Mouse (Mus musculus): Measurements from ENCODE around the gene Slc41a3. TPM values are rescaled to one million over a fixed set of nuclear protein-coding genes. Genes with fewer than 3 reads are reported as not detected.

Gene Slc41a3
- polyA plus RNA-seq, 1 experiment = 7.0 TPM

DNA sequence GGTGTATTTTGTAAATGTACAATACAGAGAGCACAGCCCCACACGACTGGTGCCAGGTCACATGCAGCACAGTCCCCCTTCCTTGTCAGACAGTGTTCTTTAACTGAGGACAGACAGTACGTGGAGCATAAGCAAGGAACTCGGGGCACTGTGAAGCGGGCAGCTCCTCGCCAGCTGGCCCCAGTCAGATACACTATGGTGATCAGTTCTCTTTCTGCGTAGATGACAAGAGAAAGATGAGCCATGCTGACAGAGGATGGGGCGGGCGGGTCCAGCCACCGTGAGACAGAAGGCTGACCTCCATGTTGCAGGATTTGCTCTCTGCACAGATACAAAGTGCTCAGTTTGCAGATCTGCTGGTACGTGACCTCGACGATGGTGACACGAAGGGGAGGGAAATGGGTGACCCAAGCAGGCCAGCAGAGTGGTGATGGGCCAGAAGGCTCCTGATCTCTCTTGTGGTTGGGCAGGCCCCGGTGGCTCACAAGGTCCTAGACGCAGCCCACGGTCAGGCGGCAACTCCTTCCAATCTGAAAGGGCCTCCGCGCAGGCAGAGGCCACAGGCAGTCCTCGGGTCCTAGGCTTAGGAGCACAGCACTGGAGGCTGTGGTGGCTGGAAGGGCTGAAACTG is 56.0 kb downstream of the Slc41a3 start:
- H3K4me1 ChIP-seq (ENCODE audit: control insufficient read depth, insufficient read depth, low read length) = no peaks in the 10 kb centered on the region
- no peak overlapping the region for H3K27ac ChIP-seq (ENCODE audit: insufficient read depth, low read length)
- no peak for TF ChIP-seq CTCF (IDR thresholded peaks at IDR 0.05; ENCODE audit: borderline replicate concordance, insufficient read depth, low read length)
- no peak overlapping the region for H3K4me3 ChIP-seq (ENCODE audit: insufficient read depth, low read length)

DNA sequence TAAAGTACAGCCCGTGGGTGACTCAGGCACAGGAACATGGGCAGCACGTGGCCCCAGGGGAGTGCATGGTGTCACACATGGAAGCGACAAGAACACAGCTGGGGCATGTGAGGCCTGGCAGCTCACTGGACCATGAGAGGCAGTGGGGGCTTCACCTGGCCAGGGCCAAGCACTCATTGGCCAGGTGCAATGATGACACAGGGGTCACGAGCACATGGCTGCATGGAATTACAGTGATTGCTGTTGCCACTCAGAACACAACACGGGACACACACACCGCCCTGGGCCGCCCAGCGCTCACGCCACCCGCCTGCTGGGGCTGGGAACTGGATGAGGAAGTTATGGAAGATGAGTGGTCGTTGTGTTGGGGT is 56.5 kb downstream of the Slc41a3 start:
- Histone ChIP-seq H3K4me3 (ENCODE audit: insufficient read depth, low read length) (no peak overlapping the region), H3K27ac (ENCODE audit: insufficient read depth, low read length) (no peak overlapping the region), H3K4me1 (ENCODE audit: control insufficient read depth, insufficient read depth, low read length) (no peaks in the 10 kb centered on the region)
- no peak for TF ChIP-seq POLR2A (IDR thresholded peaks at IDR 0.05; ENCODE audit: low read depth, low read length)
- TF ChIP-seq CTCF (IDR thresholded peaks at IDR 0.05; ENCODE audit: borderline replicate concordance, insufficient read depth, low read length) = no peak

DNA sequence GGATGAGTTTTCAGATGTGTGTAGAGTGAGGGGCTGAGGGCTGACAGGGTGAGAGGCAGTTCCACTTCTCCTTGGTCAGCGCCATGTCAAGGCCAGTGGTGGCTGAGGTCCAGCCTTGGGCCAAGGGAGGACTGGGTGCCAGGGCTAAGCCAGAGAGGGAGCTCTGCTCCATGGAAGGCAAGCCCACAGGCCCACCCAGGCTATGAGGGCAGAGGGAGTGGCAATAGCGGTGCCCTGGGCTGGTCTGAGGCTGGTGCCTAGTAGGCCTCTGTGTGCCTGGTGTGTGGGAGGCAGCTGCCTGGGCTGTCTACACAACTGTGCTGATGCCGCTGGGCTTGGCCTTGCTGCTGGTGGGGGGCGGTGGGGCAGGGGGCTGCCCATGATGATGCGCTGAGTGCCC is 57.6 kb downstream of the Slc41a3 start:
- Histone ChIP-seq H3K4me1 (ENCODE audit: control insufficient read depth, insufficient read depth, low read length) (no peaks in the 10 kb centered on the region), H3K4me3 (ENCODE audit: insufficient read depth, low read length) (no peak overlapping the region), H3K27ac (ENCODE audit: insufficient read depth, low read length) (no peak overlapping the region)
- no peak for TF ChIP-seq CTCF (IDR thresholded peaks at IDR 0.05; ENCODE audit: borderline replicate concordance, insufficient read depth, low read length)
- no peak for TF ChIP-seq POLR2A (IDR thresholded peaks at IDR 0.05; ENCODE audit: low read depth, low read length)

DNA sequence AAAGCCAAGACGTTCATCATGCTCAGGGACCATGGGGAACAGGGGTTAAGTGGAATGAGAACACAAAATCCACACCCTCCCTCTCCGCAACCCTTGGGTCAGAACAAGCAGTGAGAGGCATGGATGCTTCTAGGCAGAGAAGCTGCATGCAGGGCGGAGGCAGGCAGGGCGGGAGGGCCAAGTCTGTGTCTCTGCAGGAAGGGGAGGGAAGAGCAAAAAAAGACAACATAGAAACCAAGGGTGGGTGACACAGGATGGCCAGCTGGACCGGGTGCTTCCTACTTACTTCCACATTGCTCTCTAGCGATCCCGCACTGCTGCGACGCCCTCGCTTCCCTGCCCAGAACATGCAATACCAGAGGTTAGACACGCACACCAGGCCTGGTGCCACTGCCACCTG is 59.2 kb downstream of the Slc41a3 start:
- no peak overlapping the region for H3K27ac ChIP-seq (ENCODE audit: insufficient read depth, low read length)
- TF ChIP-seq CTCF (IDR thresholded peaks at IDR 0.05; ENCODE audit: borderline replicate concordance, insufficient read depth, low read length) (no peak), POLR2A (IDR thresholded peaks at IDR 0.05; ENCODE audit: low read depth, low read length) (no peak)
- H3K4me3 ChIP-seq (ENCODE audit: insufficient read depth, low read length) = no peak overlapping the region
- no peaks in the 10 kb centered on the region for H3K4me1 ChIP-seq (ENCODE audit: control insufficient read depth, insufficient read depth, low read length)

DNA sequence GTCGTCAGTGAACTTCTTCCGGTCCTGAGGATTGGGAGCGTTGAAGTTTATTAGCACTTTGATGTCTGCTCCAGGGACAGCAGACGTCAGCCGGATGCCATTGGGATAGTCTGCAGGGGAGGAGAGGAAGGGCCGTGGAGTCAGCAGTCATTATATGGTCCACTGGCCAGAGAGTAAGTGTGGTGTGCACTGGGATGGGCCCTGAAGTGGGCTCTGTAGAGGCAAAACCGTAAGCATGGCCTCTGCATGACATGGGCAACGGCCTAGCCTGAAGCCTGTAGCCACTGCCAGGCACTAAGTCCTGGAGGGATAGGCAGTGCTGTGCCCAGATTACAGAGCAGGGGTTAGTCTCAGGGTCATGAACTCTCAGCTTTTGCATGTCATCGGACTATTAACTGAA is 64.2 kb downstream of the Slc41a3 start:
- H3K4me1 ChIP-seq (ENCODE audit: control insufficient read depth, insufficient read depth, low read length) = no peaks in the 10 kb centered on the region
- no peak overlapping the region for H3K4me3 ChIP-seq (ENCODE audit: insufficient read depth, low read length)
- no peak overlapping the region for H3K27ac ChIP-seq (ENCODE audit: insufficient read depth, low read length)
- TF ChIP-seq CTCF (IDR thresholded peaks at IDR 0.05; ENCODE audit: borderline replicate concordance, insufficient read depth, low read length) (no peak), POLR2A (IDR thresholded peaks at IDR 0.05; ENCODE audit: low read depth, low read length) (no peak)

DNA sequence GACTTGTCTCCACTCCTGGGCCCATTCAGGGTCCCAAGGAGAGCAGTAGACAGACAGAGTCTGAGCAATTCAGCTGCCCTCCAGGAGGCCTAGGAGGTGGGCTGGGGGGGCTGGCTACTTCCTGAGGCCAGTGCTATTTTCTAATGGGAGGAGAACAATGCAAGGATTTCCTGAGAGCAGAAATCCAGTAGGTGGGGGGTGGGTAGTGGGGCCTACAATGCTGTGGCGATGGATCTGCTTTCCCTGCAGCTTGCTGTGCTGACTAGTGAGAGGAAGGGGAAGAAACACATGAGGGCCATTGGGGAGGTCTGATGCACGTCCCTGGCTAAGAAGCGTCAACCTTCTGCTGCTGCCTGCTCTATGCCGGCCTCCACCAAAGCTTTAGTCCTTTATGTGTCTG is 74.2 kb downstream of the Slc41a3 start:
- H3K4me3 ChIP-seq (ENCODE audit: insufficient read depth, low read length) = no peak overlapping the region
- TF ChIP-seq CTCF (IDR thresholded peaks at IDR 0.05; ENCODE audit: borderline replicate concordance, insufficient read depth, low read length) (no peak), POLR2A (IDR thresholded peaks at IDR 0.05; ENCODE audit: low read depth, low read length) (no peak)
- H3K27ac ChIP-seq (ENCODE audit: insufficient read depth, low read length) = no peak overlapping the region
- H3K4me1 ChIP-seq (ENCODE audit: control insufficient read depth, insufficient read depth, low read length) = no peaks in the 10 kb centered on the region

DNA sequence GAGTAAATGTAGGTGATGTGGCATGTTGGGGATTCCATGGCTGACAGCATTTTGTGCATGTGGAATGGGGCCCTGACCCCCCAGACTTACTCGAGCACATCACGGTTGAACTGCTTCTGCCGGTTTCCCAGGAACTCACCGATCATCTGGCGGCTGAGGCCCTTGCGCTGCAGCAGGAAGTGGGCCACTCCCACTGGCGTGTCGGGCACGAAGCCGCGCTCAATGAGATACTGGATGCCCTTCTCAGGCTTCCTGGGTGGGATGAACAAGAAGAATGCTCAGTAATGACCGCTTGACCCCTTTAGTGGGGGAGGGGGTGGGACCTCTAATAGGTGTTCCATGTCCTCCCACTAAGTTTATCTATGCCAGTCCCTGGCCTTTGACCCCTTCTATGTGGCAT is 75.9 kb downstream of the Slc41a3 start:
- H3K4me3 ChIP-seq (ENCODE audit: insufficient read depth, low read length) = no peak overlapping the region

DNA sequence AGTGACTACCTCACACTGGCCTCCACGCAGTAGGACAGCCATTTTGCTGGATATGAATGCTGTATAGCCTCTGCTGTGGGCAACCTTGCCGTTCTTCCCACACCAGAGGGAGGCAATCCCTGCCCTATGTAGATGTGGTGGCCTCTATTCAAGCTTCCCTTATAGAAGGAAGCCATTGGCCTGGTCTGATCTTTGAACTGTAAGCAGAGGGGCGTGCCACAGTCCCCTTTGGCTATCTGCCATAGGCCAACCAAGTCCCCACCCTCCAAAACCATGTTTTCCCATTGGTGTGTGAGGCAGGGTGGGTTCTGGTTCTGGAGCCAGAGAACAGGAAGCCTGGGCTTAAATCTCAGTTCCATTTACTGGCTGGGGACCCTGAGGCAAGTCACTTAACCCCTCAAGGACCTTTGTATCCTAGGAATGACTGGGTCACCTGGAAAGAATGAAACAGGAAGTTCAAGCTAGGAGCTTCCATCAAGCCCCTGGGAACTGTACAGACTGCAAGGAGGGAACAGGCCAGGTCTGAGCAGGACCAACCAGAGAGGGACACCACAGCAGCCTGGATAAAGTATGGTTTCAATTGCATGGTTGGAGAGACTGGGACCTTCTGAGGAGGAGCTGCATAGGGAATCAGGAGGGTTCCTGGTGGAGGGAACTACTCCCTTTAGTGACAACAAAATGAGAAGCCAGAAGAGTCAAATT is 79.5 kb downstream of the Slc41a3 start:
- H3K27ac ChIP-seq (ENCODE audit: insufficient read depth, low read length) = no peak overlapping the region
- TF ChIP-seq CTCF (IDR thresholded peaks at IDR 0.05; ENCODE audit: borderline replicate concordance, insufficient read depth, low read length) (no peak), POLR2A (IDR thresholded peaks at IDR 0.05; ENCODE audit: low read depth, low read length) (no peak)

More for the DNA sequence above, 75.9 kb downstream of the Slc41a3 start:
- no peak for TF ChIP-seq POLR2A (IDR thresholded peaks at IDR 0.05; ENCODE audit: low read depth, low read length)
- no peak for TF ChIP-seq CTCF (IDR thresholded peaks at IDR 0.05; ENCODE audit: borderline replicate concordance, insufficient read depth, low read length)
- no peaks in the 10 kb centered on the region for H3K4me1 ChIP-seq (ENCODE audit: control insufficient read depth, insufficient read depth, low read length)
- no peak overlapping the region for H3K27ac ChIP-seq (ENCODE audit: insufficient read depth, low read length)

DNA sequence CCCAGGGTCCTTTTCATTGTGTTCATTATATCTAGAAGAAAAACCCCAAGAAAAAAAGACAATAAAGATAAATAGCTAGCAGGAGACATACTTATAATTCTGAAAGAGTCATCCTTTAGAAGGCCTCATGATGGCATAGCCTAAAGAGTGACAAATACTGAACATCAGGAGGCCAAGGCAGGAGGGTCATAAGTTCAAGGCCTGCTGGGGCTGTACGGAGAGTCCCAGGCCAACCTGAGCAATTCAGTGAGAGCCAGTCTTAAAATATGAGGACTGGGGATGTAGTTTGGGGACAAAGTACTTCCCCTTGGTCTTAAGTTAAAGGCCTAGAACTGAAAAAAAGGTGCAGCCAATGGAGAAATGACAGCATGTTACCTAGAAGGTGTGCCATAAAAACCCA is 82.3 kb downstream of the Slc41a3 start:
- no peak for TF ChIP-seq POLR2A (IDR thresholded peaks at IDR 0.05; ENCODE audit: low read depth, low read length)
- no peak for TF ChIP-seq CTCF (IDR thresholded peaks at IDR 0.05; ENCODE audit: borderline replicate concordance, insufficient read depth, low read length)
- Histone ChIP-seq H3K27ac (ENCODE audit: insufficient read depth, low read length) (no peak overlapping the region), H3K4me3 (ENCODE audit: insufficient read depth, low read length) (no peak overlapping the region), H3K4me1 (ENCODE audit: control insufficient read depth, insufficient read depth, low read length) (no peaks in the 10 kb centered on the region)

More for the DNA sequence above, 79.5 kb downstream of the Slc41a3 start:
- Histone ChIP-seq H3K4me3 (ENCODE audit: insufficient read depth, low read length) (no peak overlapping the region), H3K4me1 (ENCODE audit: control insufficient read depth, insufficient read depth, low read length) (no peaks in the 10 kb centered on the region)

DNA sequence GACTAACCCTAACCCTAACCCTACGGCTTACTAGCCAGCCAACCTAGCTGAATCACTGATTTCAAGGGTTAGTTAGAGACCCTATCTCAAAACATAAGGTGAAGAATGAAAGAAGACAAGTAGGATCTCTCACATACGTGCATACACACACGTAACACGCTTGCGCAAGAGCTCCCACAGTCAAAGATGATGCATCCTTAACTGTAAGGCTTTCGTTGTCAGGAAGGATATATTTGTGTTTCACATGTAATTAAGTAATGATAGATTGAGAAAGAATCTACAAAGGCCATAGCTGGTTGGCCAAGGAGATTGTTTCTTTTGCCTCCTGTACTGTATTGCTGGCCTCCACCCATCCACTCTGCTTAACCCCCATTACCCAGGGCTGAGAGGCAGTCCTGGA is 83.5 kb downstream of the Slc41a3 start:
- H3K27ac ChIP-seq (ENCODE audit: insufficient read depth, low read length) = no peak overlapping the region
- H3K4me3 ChIP-seq (ENCODE audit: insufficient read depth, low read length) = no peak overlapping the region
- TF ChIP-seq POLR2A (IDR thresholded peaks at IDR 0.05; ENCODE audit: low read depth, low read length) (no peak), CTCF (IDR thresholded peaks at IDR 0.05; ENCODE audit: borderline replicate concordance, insufficient read depth, low read length) (no peak)
- H3K4me1 ChIP-seq (ENCODE audit: control insufficient read depth, insufficient read depth, low read length) = no peaks in the 10 kb centered on the region

All from embryonic fibroblast, embryonic 13.5 days (primary cell).